Mouse (Mus musculus) heart, postnatal 14 days (tissue): ENCODE results near the gene Spns3. TPM values are rescaled to one million over a fixed set of nuclear protein-coding genes. Genes with fewer than 3 reads are reported as not detected.

Source experiments
- DNase-seq, 2 experiments: peaks; one replicate each; pipeline ENCODE4 v3.0.0; 2021 to 2022
- intact Hi-C: fragments of 180-260 bp; cut with DNase I; formaldehyde crosslinking; loops from one replicate; pipeline ENCODE4 v1.15.1; 2025
- total RNA-seq, 2 experiments: library from RNA; stranded (reverse); gene quantifications; 2 replicates each; pipeline ENCODE4 v1.2.3; 2021

Spns3 gene
- total RNA-seq, 2 experiments from 2014 or later: 0.10 TPM; not detected in 1

- intact Hi-C loops: no loop called here
Measured at GRCm38 (mm10) chr11:72465978-72466693, 84.2 kb downstream of the Spns3 start.

GRCm38 (mm10) chr11:72464821-72465220 lies 85.5 kb downstream of the Spns3 start:
- intact Hi-C loops: no loop called here
- DNase-seq: no peak

More at GRCm38 (mm10) chr11:72465978-72466693, 84.2 kb downstream of the Spns3 start:
- DNase-seq: no peak

GRCm38 (mm10) chr11:72461500-72461981 lies 88.8 kb downstream of the Spns3 start:
- intact Hi-C loops: no loop called here
- DNase-seq: peak in 1 of 2 experiments; percentile 29

GRCm38 (mm10) chr11:72458502-72458901 lies 91.8 kb downstream of the Spns3 start:
- DNase-seq: no peak
- intact Hi-C loops: loop anchor here (2.0 kb wide), 1 partner anchor 30 kb away; the partner anchor contains the start of gene Spns2

GRCm38 (mm10) chr11:72457995-72458496 lies 92.3 kb downstream of the Spns3 start:
- DNase-seq: peak; percentile 54 to 55
- intact Hi-C loops: loop anchor here (2.0 kb wide), 1 partner anchor 31 kb away; the partner anchor contains the start of gene Spns2

GRCm38 (mm10) chr11:72455694-72456093 lies 94.6 kb downstream of the Spns3 start:
- intact Hi-C loops: no loop called here

GRCm38 (mm10) chr11:72453105-72453953 lies 97.0 kb downstream of the Spns3 start:
- DNase-seq: no peak
- intact Hi-C loops: loop anchor here (5.0 kb wide), 1 partner anchor 109 kb away; no protein-coding TSS in a partner anchor

More at GRCm38 (mm10) chr11:72455694-72456093, 94.6 kb downstream of the Spns3 start:
- no peak for DNase-seq

- intact Hi-C loops: loop anchor here (5.0 kb wide), 1 partner anchor 110 kb away; no protein-coding TSS in a partner anchor
- no peak for DNase-seq
Measured at GRCm38 (mm10) chr11:72452140-72452665, 98.1 kb downstream of the Spns3 start.

GRCm38 (mm10) chr11:72447475-72447874 lies 102.8 kb downstream of the Spns3 start:
- intact Hi-C loops: loop anchor here (2.0 kb wide), 1 partner anchor 43 kb away; no protein-coding TSS in a partner anchor
- no peak for DNase-seq

GRCm38 (mm10) chr11:72446311-72447105 lies 103.8 kb downstream of the Spns3 start:
- DNase-seq: peak; percentile 48 to 50
- intact Hi-C loops: loop anchor here (2.0 kb wide), 1 partner anchor 44 kb away; no protein-coding TSS in a partner anchor

Other genes with a start within 250 kb of the Spns3 start
- 10 to 100 TPM in 1 of 2 experiments, 1 to 10 TPM in 1; 8.9 to 10.7 TPM for gene Xaf1, start 248.9 kb downstream of the Spns3 start, total RNA-seq
- not detected for gene Fbxo39, start 236.1 kb downstream of the Spns3 start, total RNA-seq
- gene Tekt1, start 188.1 kb downstream of the Spns3 start, total RNA-seq: under 1 TPM in 1 of 2 experiments, not detected in 1; 0.26 TPM
- 10 to 100 TPM; 27.1 to 30.5 TPM for gene Smtnl2, start 138.8 kb downstream of the Spns3 start, total RNA-seq
- gene Ggt6, start 115.0 kb downstream of the Spns3 start, total RNA-seq: under 1 TPM in 1 of 2 experiments, not detected in 1; 0.39 TPM
- 10 to 100 TPM; 38.0 to 38.4 TPM for gene Mybbp1a, start 109.2 kb downstream of the Spns3 start, total RNA-seq
- gene Spns2, start 60.6 kb downstream of the Spns3 start, total RNA-seq: 10 to 100 TPM; 16.5 to 16.8 TPM
- 10 to 100 TPM; 54.9 to 60.6 TPM for gene Ube2g1, start 56.8 kb upstream of the Spns3 start, total RNA-seq
- gene Ankfy1, start 139.5 kb upstream of the Spns3 start, total RNA-seq: 10 to 100 TPM; 21.4 to 21.9 TPM
- 10 to 100 TPM; 11.4 to 11.6 TPM for gene Cyb5d2, start 245.6 kb upstream of the Spns3 start, total RNA-seq
- 10 to 100 TPM; 24.4 to 29.0 TPM for gene Zzef1, start 245.7 kb upstream of the Spns3 start, total RNA-seq